Mouse (Mus musculus) limb, embryonic 14.5 days (tissue): ENCODE results near the gene Gpx7. TPM values are rescaled to one million over a fixed set of nuclear protein-coding genes. Genes with fewer than 3 reads are reported as not detected.

Experiments
- ATAC-seq: fragments of 200-750 bp; cut with Nextera tagmentation; 2 replicates; pipeline ENCODE4 v1.8.0; 2017; ENCODE audit warnings: low read depth, moderate number of reproducible peaks, moderate TSS enrichment; ENCODE audit not compliant: low FRiP score
- DNase-seq: peaks from one replicate; pipeline ENCODE4 v3.0.0-alpha.2; 2015; ENCODE audit warnings: low spot score
- H3K27ac ChIP-seq: fragments of 300-500 bp; sonication (generic); replicated peaks from 2 replicates; pipeline ENCODE4 v1.5.1; 2014; ENCODE audit warnings: low read depth, mild to moderate bottlenecking, low read length, moderate library complexity, mixed read lengths
- H3K27me3 ChIP-seq: fragments of 300-500 bp; sonication (generic); 2 replicates; pipeline ENCODE4 v1.6.1; 2014; ENCODE audit warnings: low read length, mixed read lengths; ENCODE audit not compliant: control insufficient read depth, insufficient read depth
- H3K36me3 ChIP-seq: fragments of 300-500 bp; sonication (generic); 2 replicates; pipeline ENCODE4 v1.6.1; 2014; ENCODE audit warnings: mild to moderate bottlenecking, low read length, moderate library complexity, mixed read lengths; ENCODE audit not compliant: control insufficient read depth, insufficient read depth
- H3K4me1 ChIP-seq: fragments of 300-500 bp; sonication (generic); 2 replicates; pipeline ENCODE4 v1.6.1; 2014; ENCODE audit warnings: antibody characterized with exemption, low read length, mixed read lengths; ENCODE audit not compliant: control insufficient read depth, insufficient read depth
- H3K4me2 ChIP-seq: fragments of 300-500 bp; sonication (generic); replicated peaks from 2 replicates; pipeline ENCODE4 v1.6.1; 2014; ENCODE audit warnings: low read depth, mild to moderate bottlenecking, low read length, moderate library complexity; ENCODE audit not compliant: severe bottlenecking
- H3K4me3 ChIP-seq: fragments of 300-500 bp; sonication (generic); replicated peaks from 2 replicates; pipeline ENCODE4 v1.5.1; 2014; ENCODE audit warnings: low read length
- H3K9ac ChIP-seq: fragments of 300-500 bp; sonication (generic); 2 replicates; pipeline ENCODE4 v1.6.1; 2014; ENCODE audit warnings: mild to moderate bottlenecking, low read depth, low read length, moderate library complexity; ENCODE audit not compliant: severe bottlenecking
- H3K9me3 ChIP-seq: fragments of 300-500 bp; sonication (generic); 2 replicates; pipeline ENCODE4 v1.6.1; 2016; ENCODE audit warnings: low read length; ENCODE audit not compliant: control insufficient read depth
- POLR2A ChIP-seq: fragments of 200-500 bp; IDR thresholded peaks from 2 replicates; pipeline ENCODE4 v1.8.0; 2012; ENCODE audit warnings: inconsistent platforms, mild to moderate bottlenecking, moderate library complexity, borderline replicate concordance; ENCODE audit not compliant: insufficient read depth, insufficient read length; ENCODE audit errors: extremely low read depth
- WGBS: fragments of 180-500 bp; shearing (Covaris S2); extraction: QIAGEN DNeasy Blood & Tissue Kit; methylation state at CpG from one replicate; pipeline ENCODE4 v1.1.7; 2014; 5-methylcytosine and 5-hydroxymethylcytosine counted together
- polyA plus RNA-seq, 2 experiments: library from polyadenylated mRNA; depleted of rRNA in 1 of 2; stranded (reverse) in 1 of 2; unstranded in 1 of 2; fragments of >200 nt; fragmentation: Nextera tagmentation in 1 of 2; extraction: Ambion mirVana in 1 of 2; gene quantifications; 2 replicates each; pipeline versions ENCODE4 v1.2.1 to v1.2.3; 2012 to 2014

Gpx7 gene
- polyA plus RNA-seq, 2 experiments = 92.8 to 117 TPM

- Histone ChIP-seq H3K4me3 (peak overlapping the region; percentile 52), H3K4me1 (peaks cover 19% of the 10 kb centered on the region), H3K4me2 (peak overlapping the region; percentile 88), H3K27me3 (no peaks in the 10 kb centered on the region), H3K36me3 (peaks cover 5% of the 10 kb centered on the region; the same call in 1 of the 2 replicates), H3K9ac (peak overlapping the region; percentile 90), H3K9me3 (no peaks in the 10 kb centered on the region), H3K27ac (peak overlapping the region; percentile 86)
- ATAC-seq (peak; percentile 62), DNase-seq (peak; percentile 20)
- TF ChIP-seq POLR2A = no peak
- 4% methylated on average over 52 of the region's 52 CpGs for WGBS
These were observed 462 bp downstream of the Gpx7 start for GRCm38 (mm10) chr4:108406138-108406860.

DNA sequence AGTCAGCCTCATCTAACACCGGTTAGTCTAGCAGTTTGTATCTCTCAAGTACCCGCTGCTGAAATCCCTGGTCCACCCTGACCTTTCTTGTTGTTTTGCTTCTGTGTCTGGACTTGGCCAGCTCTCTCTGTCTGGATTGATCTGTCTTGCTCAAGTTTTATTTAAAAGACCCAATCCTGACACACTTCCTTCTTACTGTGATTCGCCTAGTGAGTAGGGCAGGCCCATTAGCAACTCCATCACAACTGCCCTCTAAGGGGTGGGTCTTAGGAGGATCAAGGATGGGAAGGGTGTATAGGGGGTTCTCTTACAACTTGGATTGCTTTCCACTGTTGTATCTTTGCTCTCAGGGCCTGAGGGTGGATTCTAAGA lies 1.0 kb downstream of the Gpx7 start:
- ATAC-seq (peak; percentile 61; the same call in 1 of the 2 replicates), DNase-seq (peak; percentile 34)
- H3K9me3 ChIP-seq = no peaks in the 10 kb centered on the region
- TF ChIP-seq POLR2A = no peak
- H3K4me1 ChIP-seq = peaks cover 19% of the 10 kb centered on the region
- H3K27ac ChIP-seq = peak overlapping the region; percentile 86
- peak overlapping the region; percentile 90 for H3K9ac ChIP-seq
- peak overlapping the region; percentile 88 for H3K4me2 ChIP-seq
- WGBS = 67% methylated on average over 3 of the region's 3 CpGs
- H3K4me3 ChIP-seq = peak overlapping the region; percentile 52
- no peaks in the 10 kb centered on the region for H3K27me3 ChIP-seq
- peaks cover 10% of the 10 kb centered on the region for H3K36me3 ChIP-seq

DNA sequence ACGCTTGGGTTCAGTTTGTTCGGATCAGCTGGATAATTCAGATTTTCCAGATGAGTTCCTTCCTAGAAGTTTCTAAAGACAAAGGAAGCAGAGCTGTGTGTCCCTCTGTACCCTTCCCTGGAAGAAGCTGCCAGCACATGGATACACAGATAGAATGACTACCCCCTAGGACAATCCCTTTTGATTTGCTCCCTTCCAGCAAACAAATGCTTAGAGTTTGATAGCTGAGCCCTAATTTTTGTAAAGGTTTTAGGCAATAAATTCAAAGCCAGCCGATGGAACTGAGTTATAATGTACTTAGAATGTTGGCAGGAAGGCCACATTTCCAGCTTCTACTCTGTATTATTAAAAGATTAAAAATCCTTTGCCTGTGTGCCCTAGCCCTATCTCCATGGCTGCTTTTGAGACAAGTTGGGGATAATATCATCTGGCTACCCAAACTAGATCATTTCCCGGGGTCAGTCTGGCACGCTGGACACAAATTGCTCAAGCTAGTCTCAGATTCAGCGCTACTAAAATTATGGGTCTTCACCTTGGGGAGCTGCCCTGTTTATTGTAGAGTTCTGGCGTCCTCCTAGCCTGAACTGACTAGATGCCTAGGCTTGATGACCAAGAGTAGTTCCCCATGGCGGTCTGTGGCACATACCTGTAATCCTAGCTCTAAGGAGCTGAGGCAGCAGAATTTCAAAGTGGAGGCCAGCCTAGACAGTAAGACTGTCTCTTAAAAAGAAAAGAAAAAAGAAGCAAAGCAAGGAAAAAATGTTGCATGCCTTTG lies 2.7 kb downstream of the Gpx7 start:
- peaks cover 19% of the 10 kb centered on the region for H3K4me1 ChIP-seq
- DNase-seq = no peak
- H3K27me3 ChIP-seq = no peaks in the 10 kb centered on the region
- no peaks in the 10 kb centered on the region for H3K9me3 ChIP-seq
- no peak overlapping the region for H3K4me2 ChIP-seq
- TF ChIP-seq POLR2A = no peak
- ATAC-seq = no peak
- H3K27ac ChIP-seq = no peak overlapping the region
- 82% methylated on average over 8 of the region's 8 CpGs for WGBS
- H3K36me3 ChIP-seq = peaks cover 16% of the 10 kb centered on the region
- no peak overlapping the region for H3K4me3 ChIP-seq
- no peak overlapping the region for H3K9ac ChIP-seq

DNA sequence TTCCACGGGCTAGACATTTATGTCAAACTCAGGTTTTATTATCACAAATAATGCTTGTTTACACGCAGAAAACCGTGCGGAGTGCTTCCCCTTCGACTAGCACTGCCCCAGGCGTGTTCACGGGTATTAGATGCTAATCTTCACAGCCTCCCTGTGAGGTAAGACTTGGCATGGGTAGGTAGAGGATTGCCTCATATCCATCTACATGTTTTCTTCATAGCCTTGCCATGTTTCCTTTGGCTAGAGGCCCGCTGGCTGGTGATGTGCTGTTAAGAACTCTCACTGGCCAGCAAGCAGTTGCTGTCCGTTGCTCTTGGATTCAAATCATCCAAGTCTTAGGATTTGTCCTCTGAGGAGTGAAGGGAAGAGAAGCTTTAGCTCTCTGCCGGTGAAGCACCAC lies 6.4 kb downstream of the Gpx7 start:
- H3K27ac ChIP-seq = no peak overlapping the region
- ATAC-seq = no peak
- 81% methylated on average over 10 of the region's 10 CpGs for WGBS

DNA sequence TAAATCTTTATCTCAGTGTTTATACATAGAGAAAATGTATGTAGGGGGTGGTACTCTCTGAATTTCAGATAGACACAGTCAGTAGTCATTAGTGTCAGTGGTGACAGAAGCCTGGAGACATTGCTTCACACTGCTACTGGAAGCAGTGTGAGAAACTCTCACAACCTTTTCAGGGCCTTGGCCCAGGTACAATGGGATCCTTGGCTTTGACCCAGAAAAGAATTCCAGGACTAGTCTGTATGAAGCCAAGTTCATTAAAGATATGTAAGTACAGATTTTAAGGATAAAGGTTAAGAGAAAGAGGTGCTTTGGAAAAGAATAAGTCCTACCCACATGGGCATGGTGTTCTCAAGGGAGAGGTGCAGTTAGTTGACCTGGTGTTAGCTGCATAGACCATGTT lies 12.5 kb downstream of the Gpx7 start:
- Histone ChIP-seq H3K4me3 (no peak overlapping the region), H3K36me3 (no peaks in the 10 kb centered on the region), H3K4me2 (no peak overlapping the region), H3K4me1 (no peaks in the 10 kb centered on the region), H3K27me3 (no peaks in the 10 kb centered on the region), H3K9me3 (0 out of 2 replicates have a peak, but pooled peaks cover 2% of the 10 kb centered on the region), H3K27ac (no peak overlapping the region), H3K9ac (no peak overlapping the region)
- ATAC-seq (no peak), DNase-seq (no peak)
- no peak for TF ChIP-seq POLR2A

More for the DNA sequence above, 6.4 kb downstream of the Gpx7 start:
- no peak overlapping the region for H3K9ac ChIP-seq
- no peaks in the 10 kb centered on the region for H3K9me3 ChIP-seq
- no peak for DNase-seq
- no peak overlapping the region for H3K4me2 ChIP-seq
- H3K27me3 ChIP-seq = no peaks in the 10 kb centered on the region
- no peak for TF ChIP-seq POLR2A
- peaks cover 16% of the 10 kb centered on the region for H3K36me3 ChIP-seq
- H3K4me3 ChIP-seq = no peak overlapping the region
- no peaks in the 10 kb centered on the region for H3K4me1 ChIP-seq
